Mouse (Mus musculus): Measurements from ENCODE around the gene Tfdp1.

The Tfdp1 gene

DNA sequence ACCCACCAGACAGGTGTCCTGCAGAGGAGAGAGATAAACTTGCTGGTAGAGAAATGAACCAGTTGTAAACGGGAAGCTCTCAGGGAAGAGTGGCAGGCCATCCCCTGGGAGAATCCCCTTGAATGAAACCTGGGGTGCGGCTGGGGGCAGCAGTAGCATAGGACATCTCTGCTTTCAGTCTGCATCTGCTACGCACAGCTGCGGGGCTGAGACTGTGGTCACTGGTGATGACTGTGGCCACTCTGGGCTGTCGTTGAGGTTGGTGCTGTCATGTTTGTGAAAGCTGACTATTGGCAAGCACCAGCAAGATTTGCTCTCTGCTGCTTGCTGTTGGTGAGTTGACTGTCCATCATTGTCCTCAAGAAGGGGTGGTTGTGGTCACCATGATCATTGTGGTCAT lies 13.0 kb downstream of the Tfdp1 start:
- no peak for ATAC-seq (ENCODE audit: insufficient number of reproducible peaks, low FRiP score, low TSS enrichment)

DNA sequence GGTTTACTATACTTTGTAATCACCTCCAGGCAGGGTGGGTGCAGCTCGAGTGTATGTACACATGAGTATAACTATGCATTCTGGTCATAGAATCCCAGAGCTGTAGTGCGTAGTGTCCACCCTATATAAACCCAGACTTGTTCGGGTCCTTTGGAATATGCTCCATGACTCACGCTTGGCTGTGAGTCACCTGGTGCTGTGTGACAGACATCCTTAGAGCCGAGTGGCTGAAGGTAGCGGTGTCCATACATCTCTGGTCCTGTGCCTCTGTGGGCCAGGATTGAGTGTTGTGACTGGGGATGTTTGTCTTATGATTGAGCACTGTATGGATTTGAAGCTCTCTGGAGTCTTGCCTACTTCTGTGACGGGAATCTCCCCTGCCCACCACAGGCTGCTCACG lies 14.1 kb downstream of the Tfdp1 start:
- no peak for ATAC-seq (ENCODE audit: insufficient number of reproducible peaks, low FRiP score, low TSS enrichment)

DNA sequence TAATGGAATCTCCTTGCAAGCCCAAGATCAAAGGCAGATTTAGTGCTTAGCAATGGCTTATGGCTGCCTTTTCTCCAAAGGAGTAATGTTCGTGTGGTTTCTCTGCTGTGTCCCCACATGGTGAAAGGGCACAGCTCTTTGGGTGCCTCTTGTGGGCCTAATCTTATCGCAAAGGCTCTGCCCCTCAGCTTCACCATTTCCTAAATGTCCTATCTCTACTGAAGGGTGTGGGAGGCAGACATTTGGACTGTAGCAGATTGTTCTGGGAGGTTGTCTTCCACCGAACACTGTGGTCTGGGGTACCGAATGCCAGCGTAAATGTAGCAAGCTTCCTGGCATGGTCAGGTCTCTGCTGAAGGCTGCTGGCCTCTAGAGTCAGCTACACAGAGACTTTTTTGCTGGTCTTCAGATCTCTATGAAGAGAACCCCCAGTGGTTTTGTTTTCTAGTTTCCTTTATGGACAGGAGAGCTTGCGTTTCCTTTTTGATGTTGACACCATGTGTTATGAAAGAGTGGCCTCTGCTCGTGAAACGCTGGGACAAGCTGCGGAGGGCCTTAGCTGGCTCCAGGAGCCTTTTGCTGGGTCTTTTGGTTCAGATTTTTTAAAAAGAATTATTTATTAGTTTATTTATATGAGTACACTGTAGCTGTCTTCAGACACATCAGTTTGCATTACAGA lies 14.7 kb downstream of the Tfdp1 start:
- no peak for ATAC-seq (ENCODE audit: insufficient number of reproducible peaks, low FRiP score, low TSS enrichment)

DNA sequence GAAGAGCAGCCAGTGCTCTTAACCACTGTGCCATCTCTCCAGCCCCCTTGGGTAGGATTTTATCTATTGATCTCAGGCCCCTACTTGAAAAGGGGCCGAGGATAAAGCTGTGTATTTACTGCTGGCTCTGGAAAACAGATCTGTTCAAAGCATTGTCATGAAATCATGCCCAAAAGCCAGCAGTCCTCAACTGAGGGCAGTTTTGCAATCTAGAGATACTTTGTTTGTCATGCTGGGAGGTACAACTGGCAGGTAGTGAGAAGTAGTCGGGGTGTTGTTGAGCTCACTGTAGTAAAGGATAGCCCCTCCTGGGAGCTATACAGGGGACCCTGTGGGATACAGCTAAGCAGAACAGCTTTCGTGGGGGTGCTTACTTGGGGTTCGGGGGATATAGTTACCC lies 15.3 kb downstream of the Tfdp1 start:
- ATAC-seq (ENCODE audit: insufficient number of reproducible peaks, low FRiP score, low TSS enrichment) = no peak

DNA sequence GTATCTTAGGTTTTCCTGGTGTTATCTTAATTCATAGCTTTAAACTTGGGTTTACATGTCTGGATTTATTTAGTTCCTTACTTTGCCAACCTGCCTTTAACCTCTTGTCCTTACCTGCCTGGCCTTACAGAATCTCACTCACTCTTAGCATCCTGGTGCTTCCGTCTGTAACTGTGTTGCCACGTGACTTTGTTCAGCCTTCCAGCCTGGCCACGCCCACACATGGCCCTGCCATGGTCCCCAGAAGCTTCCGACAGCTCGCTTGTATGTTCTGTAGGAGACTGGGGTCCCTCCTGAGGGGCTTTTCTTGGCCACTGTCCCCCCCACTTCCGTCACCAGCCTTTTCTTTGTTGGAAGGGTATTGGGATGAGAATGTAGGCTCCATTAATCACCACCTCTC lies 17.7 kb downstream of the Tfdp1 start:
- no peak for ATAC-seq (ENCODE audit: insufficient number of reproducible peaks, low FRiP score, low TSS enrichment)

DNA sequence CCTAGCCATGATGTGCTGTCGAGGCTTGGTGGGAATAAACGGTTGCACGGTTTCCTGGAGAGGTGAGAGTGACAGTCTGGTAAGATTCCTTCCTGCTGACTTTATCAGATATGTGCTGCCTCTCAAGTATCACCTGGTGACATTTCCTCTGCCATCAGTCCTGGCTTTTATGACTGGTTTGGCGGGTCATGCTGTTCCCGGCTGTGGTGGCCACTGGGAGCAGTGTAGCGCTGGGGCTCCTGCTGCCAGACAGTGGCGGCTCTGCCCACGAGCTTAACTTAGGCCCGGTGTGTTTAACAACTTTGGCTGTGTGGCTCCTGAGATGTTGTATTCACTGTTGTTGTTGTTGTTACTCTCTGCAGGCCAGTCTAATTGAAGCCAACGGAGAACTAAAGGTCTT lies 18.1 kb downstream of the Tfdp1 start:
- ATAC-seq (ENCODE audit: insufficient number of reproducible peaks, low FRiP score, low TSS enrichment) = no peak

DNA sequence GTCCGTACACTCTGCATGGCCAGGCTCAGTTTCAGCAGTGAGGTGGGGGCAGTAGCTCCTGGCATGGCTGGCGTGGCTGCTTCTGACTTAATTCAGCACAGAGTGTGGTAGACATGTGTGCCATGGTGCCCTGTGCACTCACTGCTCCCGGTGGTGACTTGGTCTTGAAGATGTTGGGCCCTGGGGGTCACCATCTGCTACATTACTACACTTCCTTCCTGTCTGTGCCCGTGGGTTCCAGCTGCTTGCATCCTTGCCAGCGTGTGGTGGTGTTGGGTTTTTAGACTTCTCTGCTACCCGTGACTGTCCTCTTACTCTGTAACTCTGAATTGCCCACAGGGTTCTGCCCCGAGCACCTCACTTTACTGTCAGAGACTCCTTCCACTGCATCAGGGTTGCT lies 21.7 kb downstream of the Tfdp1 start:
- ATAC-seq (ENCODE audit: insufficient number of reproducible peaks, low FRiP score, low TSS enrichment) = no peak

DNA sequence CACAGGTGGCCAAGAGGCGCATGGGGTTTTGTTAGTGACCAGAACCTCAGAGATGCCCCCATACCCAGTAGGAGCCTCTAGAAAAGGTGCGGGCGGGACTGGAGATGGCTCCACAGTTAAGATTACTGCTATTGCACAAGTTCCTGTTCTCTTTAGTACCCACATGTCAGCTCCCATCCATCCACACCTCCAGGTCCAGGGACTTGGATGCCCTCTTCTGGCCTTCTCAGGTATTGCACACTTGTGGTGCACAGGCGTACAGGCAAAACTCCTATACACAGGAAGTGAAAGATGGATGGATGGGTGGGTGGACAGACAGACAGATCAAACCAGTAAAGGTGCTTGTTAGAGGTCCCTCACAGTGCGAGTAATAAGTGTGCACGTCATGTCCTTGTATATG lies 23.3 kb downstream of the Tfdp1 start:
- no peak for ATAC-seq (ENCODE audit: insufficient number of reproducible peaks, low FRiP score, low TSS enrichment)

DNA sequence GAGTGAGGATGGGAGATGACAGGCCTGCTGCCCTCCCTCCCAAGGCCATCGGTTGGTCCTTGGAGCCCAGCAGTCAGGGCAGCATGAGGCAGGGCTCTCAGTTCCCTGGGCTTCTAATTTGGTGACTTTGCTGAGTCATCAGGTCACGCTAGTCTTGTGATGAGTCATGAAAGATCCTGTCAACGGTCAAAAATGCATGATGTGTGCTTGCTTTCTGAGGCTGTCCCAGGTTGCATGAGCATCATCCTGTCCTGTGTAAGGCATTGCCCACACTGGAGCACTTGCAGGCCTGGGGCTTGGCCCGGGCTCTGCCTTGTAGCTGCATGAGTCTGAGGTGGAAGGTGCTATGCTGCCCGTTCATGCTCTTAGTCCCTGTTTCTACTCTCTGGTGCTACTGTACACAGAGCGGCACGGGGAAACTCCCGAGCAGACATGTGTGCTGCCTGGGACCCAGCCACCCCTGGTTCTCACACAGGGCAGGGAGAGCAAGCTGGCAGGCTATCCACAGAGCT lies 34.7 kb downstream of the Tfdp1 start:
- no peak for ATAC-seq (ENCODE audit: insufficient number of reproducible peaks, low FRiP score, low TSS enrichment)

DNA sequence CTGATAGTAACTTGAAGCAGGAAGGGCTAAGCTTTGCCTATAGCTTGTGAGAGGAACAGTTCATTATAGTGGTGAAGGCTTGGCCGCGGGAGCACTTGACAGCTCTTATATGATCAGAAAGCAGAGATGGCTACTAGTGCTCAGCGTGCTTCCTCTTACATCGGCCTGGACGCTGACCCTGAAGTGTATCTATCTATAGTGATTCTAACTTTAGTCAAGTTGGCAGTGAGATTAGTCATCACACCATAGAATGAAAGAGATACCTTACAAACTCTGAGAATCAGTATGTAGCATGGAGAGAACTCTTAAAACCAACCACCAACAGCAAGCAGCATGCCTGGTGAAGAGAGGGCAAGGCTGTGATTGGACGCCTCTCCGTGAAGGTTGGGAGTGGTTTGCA lies 43.1 kb downstream of the Tfdp1 start:
- ATAC-seq (ENCODE audit: insufficient number of reproducible peaks, low FRiP score, low TSS enrichment) = no peak

DNA sequence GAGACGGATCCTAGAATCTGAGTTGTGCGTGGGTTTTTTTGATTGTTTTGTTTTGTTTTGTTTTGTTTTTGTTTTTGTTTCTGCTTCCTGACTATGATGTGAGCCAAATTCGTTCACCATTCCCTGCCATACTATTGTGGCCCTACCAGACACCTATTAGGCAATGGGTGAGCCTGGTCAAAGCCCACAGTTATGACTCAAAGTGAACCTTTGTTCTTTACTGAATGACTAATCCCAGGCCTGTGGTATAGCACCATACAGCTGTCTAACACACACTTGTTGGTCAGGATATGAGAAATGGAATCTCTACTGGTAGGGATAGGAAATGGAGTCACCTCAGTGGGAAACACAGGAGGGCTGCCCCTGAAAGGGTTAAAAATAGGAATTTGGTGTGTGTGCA lies 44.0 kb downstream of the Tfdp1 start:
- no peak for ATAC-seq (ENCODE audit: insufficient number of reproducible peaks, low FRiP score, low TSS enrichment)

DNA sequence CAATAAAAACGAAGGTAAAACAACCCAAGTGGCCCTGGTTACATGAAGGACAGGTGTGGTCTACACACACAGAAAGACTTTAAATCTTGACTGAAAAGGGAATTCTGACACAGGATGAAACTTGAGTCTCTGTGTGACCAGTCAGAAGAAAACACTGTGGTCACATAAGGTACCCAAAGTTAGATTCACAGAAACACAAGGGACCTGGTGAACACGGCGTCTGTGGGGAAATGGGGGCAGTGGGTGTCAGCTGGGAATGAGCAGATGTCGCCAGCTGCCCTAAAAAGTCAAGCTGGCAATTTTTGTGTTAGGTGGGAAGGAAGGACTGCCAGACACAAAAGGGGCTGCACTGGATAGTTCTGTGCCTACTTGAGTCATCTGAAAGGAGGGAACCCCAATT lies 44.4 kb downstream of the Tfdp1 start:
- no peak for ATAC-seq (ENCODE audit: insufficient number of reproducible peaks, low FRiP score, low TSS enrichment)

DNA sequence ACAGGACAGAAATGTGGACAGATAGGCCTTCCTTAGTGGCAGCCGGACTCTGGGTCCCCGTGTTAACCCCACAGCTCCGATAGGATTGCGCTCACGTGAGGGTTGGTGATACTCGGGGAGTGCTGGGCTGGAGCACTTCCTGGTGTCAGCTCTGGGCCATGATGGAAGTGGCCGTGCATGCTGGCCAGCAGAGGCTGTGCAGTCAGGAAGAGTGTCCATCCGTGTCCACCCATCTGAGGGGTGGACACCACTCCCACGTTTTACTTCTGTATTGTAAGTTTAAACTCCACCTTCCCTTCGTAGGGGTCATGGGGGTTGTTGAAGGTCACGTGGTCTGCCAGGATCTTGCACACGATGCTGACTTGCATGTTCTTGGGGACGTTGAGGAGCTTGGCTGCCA lies 47.8 kb downstream of the Tfdp1 start:
- no peak for ATAC-seq (ENCODE audit: insufficient number of reproducible peaks, low FRiP score, low TSS enrichment)

DNA sequence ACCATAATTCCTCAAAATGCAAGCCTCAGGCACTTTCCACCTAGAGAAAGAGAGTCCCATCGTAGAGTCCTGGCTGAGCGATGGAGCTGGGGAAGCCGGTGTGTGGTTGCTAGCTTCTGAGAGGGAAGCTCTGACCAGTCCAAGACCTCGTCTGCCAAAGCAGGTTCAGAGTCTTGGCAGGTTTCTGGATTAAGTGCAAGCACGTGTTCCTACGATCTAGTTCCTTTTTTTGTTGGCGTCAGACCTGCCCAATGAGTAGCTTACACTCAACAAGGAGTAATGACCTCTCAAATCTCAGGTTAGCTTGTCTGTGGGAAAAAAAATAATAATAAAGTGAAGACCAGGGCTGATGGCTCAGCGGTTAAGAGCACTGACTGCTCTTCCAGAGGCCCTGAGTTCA lies 49.2 kb downstream of the Tfdp1 start:
- ATAC-seq (ENCODE audit: insufficient number of reproducible peaks, low FRiP score, low TSS enrichment) = no peak

DNA sequence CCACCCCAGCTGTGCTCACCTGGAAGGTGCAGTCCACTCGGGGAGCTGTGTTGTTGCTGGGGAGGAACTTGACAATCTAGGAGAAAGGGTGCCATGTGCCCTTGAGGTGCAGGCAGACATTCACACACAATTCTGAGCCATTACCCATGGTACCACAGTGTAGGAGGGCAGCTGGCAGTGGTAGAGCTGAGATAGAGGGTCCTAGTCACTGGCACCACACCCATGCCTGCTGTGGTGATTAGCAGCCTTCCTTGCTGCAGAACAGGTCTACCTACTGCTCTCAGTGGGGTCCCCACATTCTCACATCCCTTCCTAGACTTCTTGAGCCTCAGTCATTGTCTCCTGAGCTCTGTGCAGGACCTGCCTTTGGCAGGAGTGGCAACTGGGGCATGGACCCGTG lies 50.2 kb downstream of the Tfdp1 start:
- ATAC-seq (ENCODE audit: insufficient number of reproducible peaks, low FRiP score, low TSS enrichment) = no peak

DNA sequence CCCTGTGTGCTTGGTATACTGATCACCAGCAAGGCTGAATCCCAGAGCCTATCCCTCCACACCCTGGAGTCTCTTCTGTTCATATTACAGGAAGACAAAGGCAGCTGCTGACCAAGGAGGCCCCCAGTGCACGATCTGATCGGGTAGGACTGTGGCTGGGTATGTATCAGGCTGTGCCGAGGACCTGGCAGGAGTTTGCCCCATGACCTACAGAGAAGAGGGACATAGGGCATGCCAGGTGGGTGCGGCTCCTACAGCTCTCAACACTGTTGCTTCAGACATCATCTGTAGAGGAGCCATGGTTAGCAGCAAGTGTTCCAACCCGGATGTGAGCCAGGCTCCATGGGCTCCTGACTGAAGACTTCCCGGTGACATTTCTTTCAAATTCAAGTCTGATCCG lies 55.3 kb downstream of the Tfdp1 start:
- ATAC-seq (ENCODE audit: insufficient number of reproducible peaks, low FRiP score, low TSS enrichment) = no peak

DNA sequence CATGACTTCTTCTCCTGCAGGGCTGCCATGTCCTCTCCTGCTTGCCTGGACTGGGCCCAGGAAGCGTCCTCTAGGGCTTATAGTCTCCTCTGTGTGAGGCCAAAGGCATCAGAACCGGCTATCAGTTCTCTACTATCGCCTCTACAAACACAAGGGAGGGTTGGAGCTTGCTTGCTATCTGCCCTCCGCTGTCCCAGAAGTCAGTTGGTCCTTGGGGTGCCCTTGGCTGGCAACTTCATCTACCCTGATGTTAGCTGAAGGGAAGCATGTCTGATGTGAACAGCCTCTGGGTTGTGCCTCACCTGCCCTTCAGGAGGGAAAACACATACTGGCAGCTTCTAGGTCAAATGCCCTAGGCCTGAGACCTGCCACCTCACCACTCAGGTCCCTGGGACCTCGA lies 58.2 kb downstream of the Tfdp1 start, which contains the start of gene Atp4b:
Gene Atp4b (minus strand): TSS at position 101 of the 400 bp plus-strand sequence.
- no peak for ATAC-seq (ENCODE audit: insufficient number of reproducible peaks, low FRiP score, low TSS enrichment)

DNA sequence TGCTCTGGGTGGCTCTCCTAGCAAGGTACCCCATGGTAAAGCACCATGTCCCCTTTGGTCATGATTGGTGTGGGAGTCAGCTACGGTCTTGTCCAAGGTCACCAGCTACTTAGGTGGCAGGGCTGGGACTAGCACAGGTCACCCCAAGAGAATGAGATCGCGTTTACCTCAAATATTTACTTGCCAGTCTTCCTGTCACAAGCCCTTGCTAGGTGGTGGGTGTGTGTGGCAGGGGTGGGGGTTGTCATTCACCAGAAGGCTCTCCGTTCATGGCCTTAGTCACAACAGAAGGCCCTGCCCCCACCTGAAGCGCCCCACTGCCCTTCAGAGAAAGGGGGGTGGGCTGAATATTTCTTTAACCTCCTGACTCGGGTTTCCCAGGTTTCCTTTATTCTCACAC lies 65.0 kb downstream of the Tfdp1 start:
- no peak for ATAC-seq (ENCODE audit: insufficient number of reproducible peaks, low FRiP score, low TSS enrichment)

DNA sequence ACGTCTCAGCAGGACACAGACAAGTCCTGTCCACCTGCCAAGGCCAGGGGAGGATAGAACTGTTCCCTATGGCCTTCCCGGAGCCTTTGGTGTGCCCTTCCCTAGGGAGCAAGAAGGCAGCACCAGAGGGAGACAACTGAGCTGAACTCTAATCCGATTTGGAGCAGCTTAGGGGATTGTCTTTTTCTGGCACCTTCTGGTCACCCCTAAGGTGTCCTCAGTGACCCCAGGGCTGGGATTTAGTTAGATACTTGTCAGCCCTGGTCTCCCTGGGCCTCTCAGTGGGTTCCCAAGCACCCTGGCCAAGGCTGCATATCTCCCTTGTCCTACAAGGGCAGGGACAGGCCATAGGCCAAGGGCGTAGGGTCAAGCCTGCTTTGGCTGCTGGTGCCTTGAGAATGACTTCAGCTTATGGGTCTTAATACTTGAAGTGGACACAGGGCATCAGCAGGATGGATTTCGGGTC lies 66.1 kb downstream of the Tfdp1 start, which contains the start of gene Grk1:
Gene Grk1 (plus strand): TSS at position 416 of the 466 bp plus-strand sequence.
- no peak for ATAC-seq (ENCODE audit: insufficient number of reproducible peaks, low FRiP score, low TSS enrichment)

DNA sequence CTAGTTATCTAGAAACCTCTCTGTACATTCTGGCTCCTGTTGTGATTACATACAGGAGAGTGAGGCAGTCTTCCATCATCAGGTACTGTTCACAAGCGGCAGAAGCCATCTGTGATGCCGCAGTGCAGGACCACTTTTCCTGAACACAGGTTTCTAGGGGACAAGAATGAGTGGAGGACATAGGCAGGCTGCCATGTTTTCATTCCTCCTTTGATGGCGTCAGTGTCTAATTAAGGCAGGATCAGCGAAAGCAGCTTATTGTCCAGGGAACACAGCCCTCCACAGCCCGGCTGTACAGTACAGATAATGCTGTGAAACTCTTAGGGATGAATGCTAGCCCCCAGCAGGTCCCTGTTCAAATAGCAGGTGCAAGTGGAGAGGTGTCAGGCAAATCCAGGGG lies 67.5 kb downstream of the Tfdp1 start:
- ATAC-seq (ENCODE audit: insufficient number of reproducible peaks, low FRiP score, low TSS enrichment) = no peak

DNA sequence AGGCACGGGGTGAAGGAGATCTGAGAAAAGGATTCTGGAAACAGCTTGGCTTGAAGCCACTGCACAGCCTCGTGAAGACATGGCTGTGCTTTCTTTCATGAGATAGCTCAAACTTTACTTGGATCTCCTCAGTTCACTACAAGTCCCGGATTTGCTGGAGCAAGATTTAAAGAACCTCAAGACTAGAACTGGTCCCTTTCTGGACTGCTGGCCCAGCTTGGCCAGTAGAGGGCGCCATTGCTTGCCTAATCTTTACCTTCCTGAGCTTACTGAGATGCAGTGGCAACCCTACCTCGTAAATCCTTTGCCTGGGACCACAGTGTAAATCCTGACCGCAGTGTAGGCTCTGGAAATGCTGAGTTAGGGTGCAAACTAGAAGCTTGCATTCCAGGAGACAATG lies 73.0 kb downstream of the Tfdp1 start:
- no peak for ATAC-seq (ENCODE audit: insufficient number of reproducible peaks, low FRiP score, low TSS enrichment)

DNA sequence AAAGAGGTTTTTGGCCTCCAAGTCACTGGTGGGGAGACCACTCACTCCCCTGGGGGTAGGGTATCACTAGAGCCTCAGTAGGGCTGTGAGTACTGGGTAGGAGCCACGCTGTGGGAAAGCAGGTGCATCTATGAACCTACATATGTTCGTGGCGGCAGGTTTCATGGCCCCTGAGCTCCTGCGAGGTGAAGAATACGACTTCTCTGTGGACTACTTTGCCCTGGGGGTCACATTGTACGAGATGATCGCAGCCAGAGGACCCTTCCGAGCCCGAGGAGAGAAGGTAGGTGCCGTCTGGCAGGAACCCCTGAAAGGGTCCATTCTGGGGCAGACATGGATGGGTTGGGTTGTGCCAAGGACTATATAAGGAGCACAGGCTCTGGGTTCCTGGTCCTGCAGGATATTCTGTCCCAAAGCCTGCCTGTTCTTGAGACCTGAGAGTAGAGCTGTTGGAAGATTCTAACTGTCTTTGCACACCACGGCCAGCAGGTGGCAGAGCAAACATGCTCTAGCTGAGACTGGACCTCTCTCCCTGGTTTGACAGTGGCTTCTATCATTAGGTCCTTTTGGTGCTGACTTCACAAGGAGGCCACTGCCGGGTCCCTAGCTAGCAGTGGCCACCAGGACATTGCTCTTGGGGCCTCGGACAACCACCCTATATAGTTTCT lies 74.5 kb downstream of the Tfdp1 start:
- peak; percentile 60; the same call in 1 of the 2 replicates for ATAC-seq (ENCODE audit: insufficient number of reproducible peaks, low FRiP score, low TSS enrichment)

All from cerebellum, adult (tissue).